Mouse (Mus musculus) kidney, embryonic 16.5 days (tissue): ENCODE results near the gene Ciao1. TPM values are rescaled to one million over a fixed set of nuclear protein-coding genes. Genes with fewer than 3 reads are reported as not detected.
"Not testable (repeated sequence)": the region's sequence is repeated elsewhere in the genome, so short reads cannot be mapped to it uniquely, and the experiment has no call there.

Source experiments
- ATAC-seq: fragments of 200-750 bp; cut with Nextera tagmentation; 2 replicates; pipeline ENCODE4 v1.8.0; 2017; ENCODE audit warnings: moderate TSS enrichment; ENCODE audit not compliant: low FRiP score, low TSS enrichment
- H3K27ac ChIP-seq: fragments of 300-500 bp; sonication (generic); 2 replicates; pipeline ENCODE4 v1.5.1; 2014; ENCODE audit warnings: low read length
- H3K27me3 ChIP-seq: fragments of 300-500 bp; sonication (generic); 2 replicates; pipeline ENCODE4 v1.6.1; 2014; ENCODE audit warnings: low read length, control low read depth, mixed read lengths; ENCODE audit not compliant: insufficient read depth
- H3K36me3 ChIP-seq: fragments of 300-500 bp; sonication (generic); 2 replicates; pipeline ENCODE4 v1.6.1; 2014; ENCODE audit warnings: low read length, control low read depth, mixed read lengths; ENCODE audit not compliant: insufficient read depth
- H3K4me1 ChIP-seq: fragments of 300-500 bp; sonication (generic); 2 replicates; pipeline ENCODE4 v1.6.1; 2014; ENCODE audit warnings: low read length, control low read depth, mixed read lengths; ENCODE audit not compliant: insufficient read depth
- H3K4me2 ChIP-seq: fragments of 300-500 bp; sonication (generic); replicated peaks from 2 replicates; pipeline ENCODE4 v1.6.1; 2014; ENCODE audit warnings: low read depth, low read length
- H3K4me3 ChIP-seq: fragments of 300-500 bp; sonication (generic); 2 replicates; pipeline ENCODE4 v1.5.1; 2014; ENCODE audit warnings: mild to moderate bottlenecking, low read length
- H3K9ac ChIP-seq: fragments of 300-500 bp; sonication (generic); replicated peaks from 2 replicates; pipeline ENCODE4 v1.6.1; 2014; ENCODE audit warnings: low read length
- H3K9me3 ChIP-seq: fragments of 300-500 bp; sonication (generic); 2 replicates; pipeline ENCODE4 v1.6.1; 2016; ENCODE audit warnings: low read length, control low read depth
- WGBS: fragments of 180-500 bp; shearing (Covaris S2); extraction: QIAGEN DNeasy Blood & Tissue Kit; methylation state at CpG from one replicate; pipeline ENCODE4 v1.1.7; 2014; 5-methylcytosine and 5-hydroxymethylcytosine counted together
- polyA plus RNA-seq: library from polyadenylated mRNA; unstranded; fragments of >200 nt; fragmentation: Nextera tagmentation; extraction: Ambion mirVana; gene quantifications from 2 replicates; pipeline ENCODE4 v1.2.1, GENCODE M21; 2015

The Ciao1 gene
- polyA plus RNA-seq, 1 experiment from 2014 or later: 81.7 TPM

- H3K4me1 ChIP-seq: peaks cover 12% of the 10 kb centered on the region
- peak within 1 kb of the TSS; percentile 58 for H3K27ac ChIP-seq
- H3K4me2 ChIP-seq: peak within 1 kb of the TSS; percentile 82
- H3K27me3 ChIP-seq: no peaks in the 10 kb centered on the region
- H3K9ac ChIP-seq: peak within 1 kb of the TSS; percentile 83
- peak within 1 kb of the TSS; percentile 70 for H3K4me3 ChIP-seq
- ATAC-seq: peak; percentile 98
- no peaks in the 10 kb centered on the region for H3K9me3 ChIP-seq
- WGBS: 12% methylated on average over 36 of the region's 36 CpGs
- peaks cover 24% of the 10 kb centered on the region for H3K36me3 ChIP-seq
Measured at GRCm38 (mm10) chr2:127207547-127208451, 39.8 kb downstream of the Ciao1 start, which contains the start of the genes 1810024B03Rik and Snrnp200. TSS of gene 1810024B03Rik (minus strand) at chr2:127208280. TSS of gene Snrnp200 (plus strand) at chr2:127208386.

DNA sequence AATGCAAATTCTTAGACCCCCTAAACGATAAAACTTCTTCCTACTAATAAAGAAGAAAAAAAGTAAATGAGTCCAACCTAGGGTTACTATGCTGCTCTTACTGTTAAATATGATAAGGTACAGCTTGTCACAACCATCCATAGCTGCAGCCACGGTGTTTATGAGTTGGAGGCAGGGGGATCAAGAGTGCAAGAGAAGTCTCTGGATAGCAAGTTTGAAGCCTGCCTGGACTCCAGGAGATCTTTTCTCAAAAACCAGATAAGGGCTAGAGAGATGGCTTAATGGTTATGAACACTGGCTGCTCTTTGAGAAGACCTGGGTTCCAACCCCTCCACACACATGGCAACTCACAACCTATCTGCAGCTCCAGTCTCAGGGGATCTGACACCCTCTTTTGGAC lies 40.7 kb downstream of the Ciao1 start:
- no peaks in the 10 kb centered on the region for H3K9me3 ChIP-seq
- no peak overlapping the region for H3K4me3 ChIP-seq
- 96% methylated on average over 2 of the region's 2 CpGs for WGBS
- H3K4me1 ChIP-seq: peaks cover 12% of the 10 kb centered on the region
- no peak overlapping the region for H3K27ac ChIP-seq
- ATAC-seq: no peak
- no peaks in the 10 kb centered on the region for H3K27me3 ChIP-seq
- no peak overlapping the region for H3K9ac ChIP-seq
- H3K36me3 ChIP-seq: peaks cover 16% of the 10 kb centered on the region
- H3K4me2 ChIP-seq: no peak overlapping the region

GRCm38 (mm10) chr2:127205936-127206335 lies 41.7 kb downstream of the Ciao1 start:
- H3K4me3 ChIP-seq, H3K27ac ChIP-seq, H3K9ac ChIP-seq, H3K27me3 ChIP-seq, H3K36me3 ChIP-seq, ATAC-seq, H3K9me3 ChIP-seq, H3K4me2 ChIP-seq: not testable (repeated sequence)
- 91% methylated on average over 4 of the region's 4 CpGs for WGBS
- H3K4me1 ChIP-seq: peaks cover 12% of the 10 kb centered on the region

DNA sequence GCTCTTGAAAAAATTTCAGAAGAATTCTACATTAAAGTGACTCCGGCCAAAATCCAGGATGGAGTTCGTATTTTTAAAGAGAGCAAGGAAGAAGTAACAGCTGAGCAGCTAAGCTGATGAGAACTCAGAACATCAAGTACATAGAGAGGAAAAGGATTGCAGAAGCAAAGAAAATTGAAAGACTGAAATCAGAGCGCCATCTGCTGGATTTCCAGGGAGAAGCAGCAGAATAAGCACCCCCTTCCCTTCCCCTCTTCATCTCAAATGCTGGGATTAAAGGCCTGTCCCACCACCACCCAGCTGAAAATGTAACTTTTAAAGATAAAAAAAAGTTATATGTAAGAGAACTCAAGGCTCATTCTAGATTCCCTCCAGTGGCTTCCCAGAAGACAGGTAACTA lies 42.7 kb downstream of the Ciao1 start:
- Histone ChIP-seq H3K36me3 (no peaks in the 10 kb centered on the region), H3K4me3 (no peak overlapping the region), H3K27ac (no peak overlapping the region), H3K9ac (no peak overlapping the region), H3K9me3 (no peaks in the 10 kb centered on the region), H3K4me1 (peaks cover 11% of the 10 kb centered on the region), H3K27me3 (no peaks in the 10 kb centered on the region), H3K4me2 (no peak overlapping the region)
- ATAC-seq: no peak
- WGBS: 38% methylated on average over 3 of the region's 3 CpGs

Other genes with a start within 250 kb of the Ciao1 start
- 10.0 and 11.6 TPM in 2 replicates for gene Ap4e1, start 239.1 kb downstream of the Ciao1 start, polyA plus RNA-seq
- 47.4 and 51.5 TPM in 2 replicates for gene Blvra, start 177.2 kb downstream of the Ciao1 start, polyA plus RNA-seq
- 91.5 and 96.6 TPM in 2 replicates for gene Ncaph, start 113.9 kb downstream of the Ciao1 start, polyA plus RNA-seq
- gene Itpripl1, start 104.4 kb downstream of the Ciao1 start, polyA plus RNA-seq: 24.0 and 27.1 TPM in 2 replicates
- gene 1810024B03Rik, start 39.5 kb downstream of the Ciao1 start, polyA plus RNA-seq: 1.6 and 2.1 TPM in 2 replicates
- 67.2 and 70.5 TPM in 2 replicates for gene Snrnp200, start 39.4 kb downstream of the Ciao1 start, polyA plus RNA-seq
- gene Tmem127, start 92 bp upstream of the Ciao1 start, polyA plus RNA-seq: 29.0 and 29.5 TPM in 2 replicates
- 76.1 and 84.9 TPM in 2 replicates for gene Stard7, start 22.4 kb upstream of the Ciao1 start, polyA plus RNA-seq
- gene Dusp2, start 88.3 kb upstream of the Ciao1 start, polyA plus RNA-seq: 7.8 and 8.3 TPM in 2 replicates
- gene Astl, start 90.8 kb upstream of the Ciao1 start, polyA plus RNA-seq: not detected in 2 replicates
- 7.2 and 7.8 TPM in 2 replicates for gene Adra2b, start 115.4 kb upstream of the Ciao1 start, polyA plus RNA-seq
- 0.22 and 0.40 TPM in 2 replicates for gene Gpat2, start 177.4 kb upstream of the Ciao1 start, polyA plus RNA-seq
- 37.0 and 39.0 TPM in 2 replicates for gene Fahd2a, start 196.7 kb upstream of the Ciao1 start, polyA plus RNA-seq